Mouse (Mus musculus) CH12.LX (cell line): ENCODE measurements around the gene Atp6v0c.

Experiments
- CTCF ChIP-seq, 2 experiments: IDR thresholded peaks in 1 of 2; conservative IDR thresholded peaks in 1 of 2; 2 replicates each; pipeline ENCODE4 v1.5.1; 2011 to 2012; ENCODE audit warnings: low read depth in 2 of 2, low read length in 2 of 2, improper control_type of control experiment in 1 of 2, inconsistent platforms in 1 of 2, mild to moderate bottlenecking in 1 of 2, moderate library complexity in 1 of 2
- E2F4 ChIP-seq: IDR thresholded peaks from 2 replicates; pipeline ENCODE4 v1.6.1; 2011; ENCODE audit warnings: low read depth, low read length, improper control_type of control experiment; ENCODE audit not compliant: insufficient replicate concordance
- EP300 ChIP-seq: IDR thresholded peaks from 2 replicates; pipeline ENCODE4 v1.6.1; 2011; ENCODE audit warnings: low read length, improper control_type of control experiment
- MAFK ChIP-seq: IDR thresholded peaks from 2 replicates; pipeline ENCODE4 v1.6.1; 2011; ENCODE audit warnings: low read length, improper control_type of control experiment; ENCODE audit not compliant: insufficient replicate concordance
- MYC ChIP-seq: IDR thresholded peaks from 2 replicates; pipeline ENCODE4 v1.6.1; 2011; ENCODE audit warnings: low read depth, mild to moderate bottlenecking, improper control_type of control experiment, low read length
- POLR2A ChIP-seq: IDR thresholded peaks from 2 replicates; pipeline ENCODE4 v1.6.1; 2011; ENCODE audit warnings: low read depth, mild to moderate bottlenecking, improper control_type of control experiment, low read length

DNA sequence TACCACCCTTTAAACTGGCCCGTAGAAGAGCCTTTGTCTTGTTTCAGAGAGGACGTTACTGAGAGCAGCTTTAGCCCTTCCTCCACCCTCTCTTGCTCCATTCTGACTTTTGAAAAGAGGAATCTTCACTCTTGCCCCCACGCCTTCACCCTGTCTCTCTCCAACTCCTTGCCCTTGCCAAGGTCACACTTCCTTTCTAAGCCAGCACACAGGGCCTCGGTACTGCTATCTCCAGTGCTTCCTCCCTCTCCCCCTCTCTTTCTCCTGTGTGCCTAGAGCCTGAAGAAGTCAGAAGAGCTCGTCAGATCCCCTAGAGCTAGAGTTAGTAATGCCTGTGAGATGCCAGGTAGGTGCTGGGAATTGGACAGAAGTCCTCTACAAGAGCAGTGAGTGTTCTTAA lies 1.2 kb upstream of the Atp6v0c start:
- TF ChIP-seq POLR2A (no peak), CTCF (conservative IDR thresholded peaks at IDR 0.05 in 1 of 2, IDR thresholded peaks at IDR 0.05 in 1 of 2; ENCODE audit: low read depth in 2 of 2, low read length in 2 of 2) (no peak), MAFK (no peak), EP300 (no peak), E2F4 (no peak), MYC (no peak)
